Mouse (Mus musculus) heart, adult 18-20 months (tissue): Measurements from ENCODE around the gene Olfr860. TPM values are rescaled to one million over a fixed set of nuclear protein-coding genes. Genes with fewer than 3 reads are reported as not detected.
"Not testable (repeated sequence)": the region's sequence is repeated elsewhere in the genome, so short reads cannot be mapped to it uniquely, and the experiment has no call there.

ENCODE experiments used
- DNase-seq, 2 experiments: peaks; one replicate each; pipeline ENCODE4 v3.0.0; 2021 to 2022; ENCODE audit warnings: mixed read lengths in 1 of 2
- long read RNA-seq, 2 experiments: library from polyadenylated mRNA; stranded (forward); transcript quantifications; one replicate each; pipeline ENCODE4 v2.0.0; 2021
- total RNA-seq, 2 experiments: library from RNA; stranded (reverse); gene quantifications; 2 replicates each; pipeline ENCODE4 v1.2.3; 2021

Olfr860 gene
- total RNA-seq: not detected
- long read RNA-seq, experiment 1: 0 reads
- long read RNA-seq, experiment 2: 0 reads

GRCm38 (mm10) chr9:19849647-19850046 is at the start of gene Olfr860:
Gene Olfr860 (minus strand): TSS chr9:19849747.
- no peak for DNase-seq

- no peak for DNase-seq
Measured at GRCm38 (mm10) chr9:19887904-19888303, 38.4 kb upstream of the Olfr860 start, which contains the start of gene Olfr862. Gene Olfr862 (minus strand): TSS chr9:19888004.

- not testable (repeated sequence) for DNase-seq
Measured at GRCm38 (mm10) chr9:19804606-19805005, 44.9 kb downstream of the Olfr860 start, which contains the start of gene Olfr859. Gene Olfr859 (plus strand): TSS chr9:19804906.

- DNase-seq: no peak
Measured at GRCm38 (mm10) chr9:19803000-19803399, 46.5 kb downstream of the Olfr860 start.

Other genes with a start within 250 kb of the Olfr860 start
- gene Zfp317, start 227.6 kb downstream of the Olfr860 start, total RNA-seq: 10 to 100 TPM; 14.0 to 14.9 TPM
- gene Olfr857, start 140.3 kb downstream of the Olfr860 start, total RNA-seq: not detected
- not detected for gene Olfr58, start 69.5 kb downstream of the Olfr860 start, total RNA-seq
- gene Olfr859, start 44.8 kb downstream of the Olfr860 start, total RNA-seq: not detected
- not detected for gene Olfr862, start 38.3 kb upstream of the Olfr860 start, total RNA-seq
- not detected for gene Olfr77, start 67.1 kb upstream of the Olfr860 start, total RNA-seq
- gene Olfr866, start 178.3 kb upstream of the Olfr860 start, total RNA-seq: not detected
- gene Olfr867, start 207.8 kb upstream of the Olfr860 start, total RNA-seq: not detected
- not detected for gene Olfr868, start 248.9 kb upstream of the Olfr860 start, total RNA-seq